Mouse (Mus musculus) gastrocnemius, postnatal 14 days (tissue): Measurements from ENCODE around the gene Tacc2. TPM values are rescaled to one million over a fixed set of nuclear protein-coding genes. Genes with fewer than 3 reads are reported as not detected.
"Not testable (repeated sequence)": the region's sequence is repeated elsewhere in the genome, so short reads cannot be mapped to it uniquely, and the experiment has no call there.

ENCODE experiments used
- DNase-seq: peaks from one replicate; pipeline ENCODE4 v3.0.0; 2021; ENCODE audit warnings: mixed read lengths
- intact Hi-C: fragments of 180-260 bp; cut with DNase I; formaldehyde crosslinking; loops from one replicate; pipeline ENCODE4 v1.15.1; 2025; ENCODE audit warnings: low total_unique reads
- total RNA-seq, 2 experiments: library from RNA; stranded (reverse); gene quantifications; 2 replicates each; pipeline ENCODE4 v1.2.3; 2021

Tacc2 gene
- total RNA-seq, 2 experiments from 2014 or later, result 227 to 381 TPM

- DNase-seq, result no peak
- intact Hi-C loops, result no loop called here
Measured at GRCm38 (mm10) chr7:130568783-130569436, 8.3 kb upstream of the Tacc2 start.

GRCm38 (mm10) chr7:130570472-130570871, 6.8 kb upstream of the Tacc2 start:
- intact Hi-C loops, result no loop called here
- no peak for DNase-seq

DNA sequence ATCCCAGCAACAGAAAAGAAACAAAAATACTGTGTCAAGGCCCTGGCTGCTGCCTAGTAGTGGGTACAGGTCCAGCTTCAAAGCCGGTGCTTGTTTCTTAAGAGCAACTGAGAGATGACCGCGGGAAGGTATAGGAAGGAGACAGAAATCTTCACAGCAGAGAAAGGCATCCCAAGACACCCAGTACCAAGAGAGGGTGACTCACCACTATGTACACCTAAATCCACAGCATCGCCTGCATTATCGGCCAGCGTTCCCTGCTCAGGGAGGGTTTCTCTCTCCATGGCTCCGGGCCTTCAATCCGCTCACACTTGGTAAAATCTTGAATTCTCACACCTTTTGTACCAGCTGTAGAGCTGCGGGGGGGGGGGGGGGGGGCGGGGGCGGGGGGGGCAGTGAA, 4.4 kb upstream of the Tacc2 start, which contains the start of gene Nsmce4a:
Gene Nsmce4a, minus strand, starts transcription at position 298 of the 400 bp plus-strand sequence.
- intact Hi-C loops, result no loop called here
- DNase-seq, result no peak

- intact Hi-C loops, result no loop called here
Measured at GRCm38 (mm10) chr7:130573746-130574145, 3.5 kb upstream of the Tacc2 start.

GRCm38 (mm10) chr7:130574211-130574991, 2.8 kb upstream of the Tacc2 start:
- no peak for DNase-seq
- intact Hi-C loops, result no loop called here

More at GRCm38 (mm10) chr7:130573746-130574145, 3.5 kb upstream of the Tacc2 start:
- DNase-seq, result no peak

DNA sequence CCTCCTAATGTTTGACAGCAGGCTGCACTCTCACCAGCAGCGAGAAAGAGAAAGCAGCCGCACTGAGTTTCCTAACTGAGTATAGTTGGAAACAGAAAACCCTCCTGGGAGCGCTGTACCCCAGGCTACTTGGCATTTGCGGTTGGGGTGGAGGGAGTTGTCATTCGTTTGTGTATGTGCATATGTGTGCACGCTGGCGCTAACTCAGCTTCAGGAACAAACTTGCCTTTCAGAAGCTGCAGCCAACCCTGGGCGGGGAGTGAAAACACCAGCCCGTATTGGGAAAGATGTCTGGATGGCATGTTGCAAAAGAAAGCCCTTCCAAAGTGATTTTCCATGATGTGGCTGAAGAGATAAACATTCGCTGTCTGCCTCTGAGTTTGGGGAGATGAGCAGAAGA, 257 bp upstream of the Tacc2 start:
- intact Hi-C loops, result no loop called here
- no peak for DNase-seq

GRCm38 (mm10) chr7:130578066-130578465, 828 bp downstream of the Tacc2 start:
- DNase-seq, result no peak
- intact Hi-C loops, result no loop called here

DNA sequence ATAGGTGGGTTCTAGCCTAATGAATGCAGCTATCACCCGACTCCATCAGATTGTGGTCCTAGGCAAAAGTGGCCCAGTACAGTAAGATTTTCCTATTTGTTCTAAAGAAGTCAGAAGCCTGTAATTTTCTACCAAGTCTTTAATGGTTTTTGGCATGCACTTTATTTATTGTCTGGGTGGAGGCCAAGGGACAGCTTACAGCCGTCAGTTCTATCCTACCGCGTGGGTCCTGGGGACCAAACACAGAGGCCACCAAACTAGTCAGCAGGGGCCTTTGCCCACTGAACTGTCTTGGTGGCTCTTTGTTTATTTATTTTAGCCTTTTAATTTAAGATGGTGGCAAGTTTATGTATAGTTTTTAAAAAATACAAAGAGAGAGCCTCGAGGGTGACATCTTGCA, 1.4 kb downstream of the Tacc2 start:
- intact Hi-C loops, result no loop called here
- no peak for DNase-seq

DNA sequence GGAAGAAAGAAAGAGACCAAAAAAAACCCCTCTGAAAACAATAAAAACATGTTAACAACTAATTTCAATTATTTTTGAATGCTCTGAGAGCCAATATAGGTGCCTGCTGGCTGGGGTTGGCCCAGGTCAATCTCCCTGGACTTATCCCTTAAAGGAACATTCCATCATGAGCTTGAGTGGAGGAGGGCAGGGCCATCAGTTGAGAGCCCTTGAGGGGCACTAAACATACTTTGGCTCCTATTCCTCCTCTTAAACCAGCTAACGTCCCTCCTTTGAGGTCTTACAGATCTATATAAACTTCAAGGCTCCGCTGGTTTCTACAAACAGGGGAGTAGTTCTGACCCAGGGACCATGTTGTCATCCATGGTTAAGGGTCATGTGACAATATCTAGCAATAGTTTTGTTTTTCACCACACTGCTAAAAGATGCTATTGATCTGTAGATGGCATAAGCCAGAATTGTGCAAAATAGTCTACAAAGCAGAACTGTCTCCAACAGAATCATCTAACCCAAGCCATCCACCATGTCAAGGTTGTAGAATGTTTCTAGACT, 9.4 kb downstream of the Tacc2 start:
- intact Hi-C loops, result no loop called here
- DNase-seq, result no peak

DNA sequence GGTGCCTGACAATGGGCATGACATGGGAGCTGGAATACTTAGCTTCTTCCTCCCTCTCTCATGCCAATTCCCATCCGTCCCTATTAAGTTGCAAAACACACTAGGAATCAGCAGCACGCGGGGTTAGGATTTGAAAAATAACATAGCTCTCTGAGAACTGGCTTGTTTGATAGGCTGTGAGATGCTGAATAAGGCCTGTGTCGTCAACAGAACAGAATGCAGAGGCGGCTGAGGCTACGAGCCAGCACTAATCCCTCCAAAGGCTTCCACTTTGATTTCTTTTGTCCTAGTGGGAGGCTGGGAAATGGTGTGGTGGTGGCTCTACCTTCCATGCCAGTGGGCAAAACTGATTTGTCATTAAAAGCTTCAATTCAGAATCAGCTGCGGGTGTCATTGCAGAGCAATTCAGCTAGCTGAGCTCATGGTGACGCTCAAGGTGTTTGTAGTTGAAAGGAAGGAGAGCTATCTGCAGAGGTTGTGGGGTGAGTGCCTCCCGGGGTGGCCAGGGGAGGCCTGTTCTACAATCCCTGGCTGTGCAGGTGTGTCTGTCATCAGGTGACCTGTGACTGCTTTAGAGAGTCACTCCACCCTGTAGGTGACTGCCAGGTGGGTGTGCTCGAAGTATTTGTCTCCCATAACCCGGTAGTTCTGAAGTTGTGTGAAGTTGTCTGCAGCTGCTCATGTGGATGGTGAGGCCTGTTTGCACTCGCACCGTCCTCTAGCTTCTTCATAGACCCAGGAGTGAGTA, 13.0 kb downstream of the Tacc2 start:
- intact Hi-C loops, result no loop called here
- no peak for DNase-seq

GRCm38 (mm10) chr7:130590845-130591437, 13.7 kb downstream of the Tacc2 start:
- intact Hi-C loops, result no loop called here
- DNase-seq, result no peak

DNA sequence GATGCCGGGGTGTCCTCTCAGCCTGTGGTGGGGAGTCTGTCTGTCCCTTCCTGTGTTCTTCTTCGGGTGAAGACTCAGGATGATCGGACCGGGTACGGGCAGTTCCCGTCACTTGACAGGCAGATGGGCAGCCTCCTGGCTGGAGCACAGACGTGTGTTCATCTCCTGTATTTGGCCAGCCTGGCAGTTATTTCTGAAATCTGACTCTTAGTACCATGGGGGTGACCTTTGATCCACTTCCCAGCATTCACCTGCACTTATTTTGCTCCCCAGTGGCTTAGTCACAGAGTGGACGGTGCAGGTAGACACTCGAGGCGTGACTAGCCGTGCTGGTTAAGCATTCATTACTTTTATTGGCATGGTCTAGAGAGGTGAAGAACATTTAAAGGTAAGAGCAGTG, 15.7 kb downstream of the Tacc2 start:
- intact Hi-C loops, DNase-seq: not testable (repeated sequence)

DNA sequence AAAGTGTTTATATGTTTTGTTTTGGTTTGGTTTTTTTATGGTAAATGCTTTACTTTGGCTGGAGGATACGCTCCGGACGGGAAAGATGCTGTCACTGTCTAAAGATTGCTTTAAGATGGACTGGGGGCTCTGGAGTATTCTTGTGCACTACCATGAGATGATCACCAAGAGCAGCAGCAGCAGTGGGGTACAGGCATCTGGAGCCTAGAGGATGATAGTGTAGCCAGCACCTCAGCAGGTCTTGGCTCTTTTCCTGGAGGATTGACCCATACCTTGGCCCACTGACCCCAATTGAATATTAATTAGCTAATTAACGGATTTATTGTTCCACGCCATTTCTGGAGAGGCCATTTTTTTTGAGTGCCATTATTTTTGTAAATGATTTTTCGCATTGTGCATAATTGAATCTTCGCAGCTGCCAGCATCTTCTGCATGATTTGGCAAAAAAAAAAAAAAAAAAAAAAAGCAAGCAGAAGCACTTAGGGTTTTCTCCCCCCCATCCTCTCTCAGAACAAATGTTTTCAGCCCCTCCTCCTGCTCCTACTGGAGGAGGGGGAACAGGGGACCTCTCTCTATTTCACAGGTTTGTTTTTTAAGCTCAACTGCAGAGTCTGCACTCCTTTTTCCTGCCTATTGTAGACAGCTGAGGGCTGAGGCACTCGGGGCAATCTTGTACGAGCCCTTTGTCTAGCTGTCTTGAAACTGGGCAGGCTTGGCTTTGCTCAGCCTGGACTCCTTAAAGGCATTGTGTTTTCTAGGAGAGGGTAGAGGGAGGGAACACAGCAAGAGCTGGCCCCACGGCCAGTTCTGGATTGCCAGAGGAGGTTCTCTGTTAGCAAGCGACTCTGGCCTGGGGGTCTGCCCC, 16.4 kb downstream of the Tacc2 start:
- DNase-seq, intact Hi-C loops: not testable (repeated sequence)

DNA sequence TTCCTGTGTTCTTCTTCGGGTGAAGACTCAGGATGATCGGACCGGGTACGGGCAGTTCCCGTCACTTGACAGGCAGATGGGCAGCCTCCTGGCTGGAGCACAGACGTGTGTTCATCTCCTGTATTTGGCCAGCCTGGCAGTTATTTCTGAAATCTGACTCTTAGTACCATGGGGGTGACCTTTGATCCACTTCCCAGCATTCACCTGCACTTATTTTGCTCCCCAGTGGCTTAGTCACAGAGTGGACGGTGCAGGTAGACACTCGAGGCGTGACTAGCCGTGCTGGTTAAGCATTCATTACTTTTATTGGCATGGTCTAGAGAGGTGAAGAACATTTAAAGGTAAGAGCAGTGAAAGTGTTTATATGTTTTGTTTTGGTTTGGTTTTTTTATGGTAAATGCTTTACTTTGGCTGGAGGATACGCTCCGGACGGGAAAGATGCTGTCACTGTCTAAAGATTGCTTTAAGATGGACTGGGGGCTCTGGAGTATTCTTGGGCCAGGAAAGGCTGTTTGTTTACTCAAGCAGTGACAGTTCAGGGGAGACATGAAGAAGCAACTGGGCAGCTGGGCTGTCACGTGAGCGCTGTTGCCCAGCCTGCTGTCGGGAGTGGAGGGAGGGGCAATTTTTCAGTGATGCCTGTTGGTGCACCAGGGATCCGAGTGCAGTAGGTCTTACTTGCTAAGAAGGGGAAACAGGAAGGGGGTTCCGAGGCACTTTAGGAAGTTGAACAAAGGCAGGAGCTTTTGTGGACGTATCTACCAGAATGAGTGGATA, 19.0 kb downstream of the Tacc2 start:
- DNase-seq, result peak; percentile 59
- intact Hi-C loops, result not testable (repeated sequence)

DNA sequence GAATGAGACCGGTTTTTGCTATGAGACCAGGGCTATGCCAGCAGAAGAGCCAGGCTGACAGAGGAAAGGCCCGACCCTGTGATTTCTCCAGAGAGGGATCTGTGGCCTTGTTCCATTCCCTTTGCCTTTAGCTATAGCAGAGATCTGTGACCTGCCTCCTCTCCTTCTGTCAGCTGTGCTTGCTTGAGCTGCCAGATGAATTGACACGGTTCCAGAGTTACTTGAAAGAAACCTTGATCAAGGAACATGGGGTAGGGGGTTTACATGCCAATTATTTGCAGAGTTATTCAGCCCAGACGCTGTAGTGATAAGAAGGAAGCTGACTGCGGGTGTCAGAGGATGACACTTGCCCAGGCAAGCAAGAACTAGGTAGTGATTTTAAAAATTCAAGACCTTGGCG, 20.3 kb downstream of the Tacc2 start:
- intact Hi-C loops, result no loop called here
- no peak for DNase-seq

DNA sequence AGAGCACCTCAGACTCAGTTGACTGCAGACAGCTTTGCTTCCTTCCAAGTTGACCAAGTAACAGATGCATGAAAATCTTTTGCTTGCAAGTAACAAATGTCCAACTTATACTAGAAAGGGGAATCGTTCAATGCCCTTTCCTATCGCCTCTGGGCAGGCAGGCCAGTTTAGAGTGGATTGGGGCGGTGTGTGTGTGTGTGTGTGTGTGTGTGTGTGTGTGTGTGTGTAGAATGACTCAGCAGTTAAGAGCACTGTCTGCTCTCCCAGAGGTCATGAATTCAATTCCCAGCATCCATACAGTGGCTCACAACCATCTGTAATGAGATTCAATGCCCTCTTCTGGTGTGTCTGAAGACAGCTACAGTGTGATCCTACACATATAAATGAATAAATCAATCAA, 22.8 kb downstream of the Tacc2 start:
- no peak for DNase-seq
- intact Hi-C loops, result no loop called here

DNA sequence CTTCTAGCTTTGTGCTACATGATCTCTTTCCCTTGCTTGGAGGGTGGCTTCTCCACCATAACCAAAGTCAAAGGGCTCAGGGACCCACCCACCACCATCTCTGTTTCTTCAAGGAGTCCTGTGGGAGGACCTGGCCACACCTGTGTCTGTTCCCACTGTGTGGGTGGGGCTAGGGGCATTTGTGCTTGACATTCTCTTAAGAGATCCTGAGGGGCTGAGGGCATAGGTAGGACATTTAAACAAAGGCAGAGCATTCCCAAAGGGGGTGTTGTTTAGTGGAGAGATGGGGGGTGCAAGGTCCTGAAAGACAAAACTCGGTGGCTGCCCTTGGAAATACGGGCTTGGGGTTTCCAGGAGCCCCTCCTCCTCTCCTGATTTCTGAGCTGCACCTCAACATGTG, 23.3 kb downstream of the Tacc2 start:
- intact Hi-C loops, result no loop called here
- no peak for DNase-seq

DNA sequence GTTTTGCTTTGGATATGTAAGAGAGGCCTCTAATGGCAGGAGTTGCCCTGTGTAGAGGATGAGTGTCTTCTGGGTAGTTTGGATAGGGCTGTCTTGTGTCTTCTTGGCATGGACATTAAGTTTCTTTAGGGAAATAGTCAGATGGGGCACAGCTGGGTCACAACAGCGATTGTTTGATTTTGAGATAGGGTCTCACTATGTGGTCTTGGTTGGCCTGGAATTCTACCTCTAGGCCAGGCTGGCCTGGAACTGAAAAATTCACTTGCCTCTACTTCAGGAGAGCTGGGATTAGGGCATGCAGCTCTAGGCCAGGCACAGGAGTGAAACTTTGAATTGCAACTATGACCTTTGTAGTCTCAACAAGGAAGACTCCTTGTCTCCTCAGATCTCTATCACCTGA, 25.6 kb downstream of the Tacc2 start:
- no peak for DNase-seq
- intact Hi-C loops, result no loop called here
